Mouse (Mus musculus) heart, adult 2 months (tissue): ENCODE measurements around the gene A630001G21Rik.

Source experiments
- CTCF ChIP-seq: fragments of 200-600 bp; IDR thresholded peaks from 2 replicates; pipeline ENCODE4 v1.8.1; 2022; ENCODE audit warnings: antibody characterized with exemption, mild to moderate bottlenecking, moderate library complexity
- EP300 ChIP-seq: fragments of 200-500 bp; IDR thresholded peaks from 2 replicates; pipeline ENCODE4 v1.6.1; 2011; ENCODE audit warnings: low read depth, low read length, control low read depth; ENCODE audit not compliant: insufficient read depth
- POLR2A ChIP-seq: fragments of 200-500 bp; IDR thresholded peaks from 2 replicates; pipeline ENCODE4 v1.6.1; 2011; ENCODE audit warnings: mild to moderate bottlenecking, low read depth, low read length, control low read depth; ENCODE audit not compliant: insufficient read depth

GRCm38 (mm10) chr1:85802517-85802916 is 24.1 kb upstream of the A630001G21Rik start:
- TF ChIP-seq POLR2A (no peak), EP300 (no peak), CTCF (no peak)
